In genomic region chr10:70842176-70842838, GRCm38 (mm10) we compare ENCODE assay signal across 22 mouse cellular contexts.
DNase-seq lines count a peak whose midpoint lies in the region; TF ChIP-seq lines count a peak whose summit lies in the region.
"Had no signal": no experiment of that assay in that cellular context is flagged by ENCODE, and none has a peak within 500 bp of the region (broad histone marks: within the 10 kb centered on the region; RNA-seq: fewer than 3 reads in every experiment).

No protein-coding gene starts in this region.

- in situ Hi-C loops in ES-E14 (cut with MboI; ENCODE audit: low sequenced_read_pairs in 2 of 2, unreplicated experiment in 2 of 2): no loop called here

- no peaks in the 10 kb centered on the region for H3K27me3 ChIP-seq in E14TG2a.4 (ENCODE audit: insufficient read depth, low read length)
- no peaks in the 10 kb centered on the region for H3K27me3 ChIP-seq in ES-Bruce4 (ENCODE audit: control insufficient read depth, insufficient read depth, low read length, poor library complexity, severe bottlenecking)
- H3K27me3 ChIP-seq: embryonic facial prominence, embryonic 13.5 days; embryonic facial prominence, embryonic 15.5 days; forebrain, embryonic 12.5 days had no signal

- intact Hi-C loops in heart, postnatal 14 days (cut with DNase I): no loop called here

- TF ChIP-seq CTCF in E14TG2a.4 (conservative IDR thresholded peaks at IDR 0.05; ENCODE audit: low read length) (no peak), ES-Bruce4 (IDR thresholded peaks at IDR 0.05; ENCODE audit: low read depth, low read length) (no peak)

- no peak for TF ChIP-seq POLR2A in ES-Bruce4 (IDR thresholded peaks at IDR 0.05; ENCODE audit: insufficient read depth, low read length)

- peaks cover 47% of the 10 kb centered on the region for H3K4me1 ChIP-seq in E14TG2a.4 (replicated peaks; ENCODE audit: low read depth, low read length)
- H3K4me1 ChIP-seq in ES-Bruce4 (ENCODE audit: control insufficient read depth, insufficient read depth, low read length): peaks cover 2% of the 10 kb centered on the region
- peaks cover 11% of the 10 kb centered on the region in 2 experiments for H3K4me1 ChIP-seq in ES-E14 (ENCODE audit: control insufficient read depth in 2 of 2, insufficient read depth in 2 of 2, low read length in 2 of 2, poor library complexity in 1 of 2)
- H3K4me1 ChIP-seq: embryonic facial prominence, embryonic 13.5 days; embryonic facial prominence, embryonic 15.5 days; forebrain, embryonic 10.5 days; forebrain, embryonic 12.5 days had no signal

- H3K4me3 ChIP-seq in E14TG2a.4 (replicated peaks; ENCODE audit: low read length) (peak overlapping the region; percentile 56), ES-Bruce4 (ENCODE audit: low read depth, low read length) (no peak overlapping the region), ES-E14 (ENCODE audit: insufficient read depth in 1 of 2, low read depth in 1 of 2, low read length in 2 of 2, poor library complexity in 1 of 2, severe bottlenecking in 1 of 2) (peak overlapping the region; percentile 28 to 39; a peak in 2 of 4 replicates)
- H3K4me3 ChIP-seq: embryonic facial prominence, embryonic 13.5 days; embryonic facial prominence, embryonic 15.5 days; erythroblast, embryonic 14.5 days; forebrain, embryonic 10.5 days; forebrain, embryonic 12.5 days had no signal

- DNase-seq in ES-E14 (ENCODE audit: low read depth, low spot score) (no peak), ZHBTc4 (ENCODE audit: low read depth, low spot score) (peak; percentile 86)
- no peak for DNase-seq in heart, adult 9 months (ENCODE audit: low spot score in 2 of 2)
- no peak for DNase-seq in heart, postnatal 14 days
- DNase-seq in testis, postnatal 14 days (ENCODE audit: low spot score): no peak
- DNase-seq: adrenal gland, adult 2 months; adrenal gland, postnatal 10 days; adrenal gland, postnatal 25 days; cerebellum, adult 11 months; cerebellum, adult 18-20 months; cerebellum, adult 8-10 months; cerebellum, adult 9-11 months; cerebellum, postnatal 14 days; cerebellum, postnatal 36 days; embryo, embryonic 11 days had no signal

- peaks cover 30% of the 10 kb centered on the region for H3K36me3 ChIP-seq in E14TG2a.4 (ENCODE audit: insufficient read depth, low read length)
- H3K36me3 ChIP-seq in ES-Bruce4 (ENCODE audit: control insufficient read depth, insufficient read depth, low read length, poor library complexity, severe bottlenecking): no peaks in the 10 kb centered on the region
- H3K36me3 ChIP-seq in ES-E14 (ENCODE audit: control insufficient read depth, insufficient read depth, low read length, poor library complexity, severe bottlenecking): no peaks in the 10 kb centered on the region
- H3K36me3 ChIP-seq: embryonic facial prominence, embryonic 13.5 days; embryonic facial prominence, embryonic 15.5 days; forebrain, embryonic 10.5 days; forebrain, embryonic 12.5 days had no signal

- peaks cover 30% of the 10 kb centered on the region for H3K9me3 ChIP-seq in E14TG2a.4 (ENCODE audit: low read length)
- H3K9me3 ChIP-seq in ES-Bruce4 (replicated peaks; ENCODE audit: control insufficient read depth, insufficient read depth, low read length, poor library complexity, severe bottlenecking): peaks cover 28% of the 10 kb centered on the region
- no peaks in the 10 kb centered on the region for H3K9me3 ChIP-seq in ES-E14 (ENCODE audit: control insufficient read depth, insufficient read depth, low read depth, low read length)
- H3K9me3 ChIP-seq: forebrain, embryonic 12.5 days had no signal

- 0 out of 2 replicates have a peak, but pooled peaks have one; percentile 20 for TF ChIP-seq EP300 in ES-Bruce4 (IDR thresholded peaks at IDR 0.05; ENCODE audit: insufficient read depth, low read depth, low read length)

- H3K27ac ChIP-seq in ES-Bruce4 (ENCODE audit: insufficient read depth, low read length) (peak overlapping the region; percentile 49; the same call in 1 of the 2 replicates), ES-E14 (ENCODE audit: insufficient read depth, low read depth, low read length, poor library complexity, severe bottlenecking) (peak overlapping the region; percentile 99)
- H3K27ac ChIP-seq: embryonic facial prominence, embryonic 13.5 days; embryonic facial prominence, embryonic 15.5 days; forebrain, embryonic 10.5 days; forebrain, embryonic 12.5 days had no signal

- H3K9ac ChIP-seq in ES-Bruce4 (ENCODE audit: low read depth, poor library complexity, severe bottlenecking) (no peak overlapping the region), ES-E14 (ENCODE audit: insufficient read depth, low read depth, low read length, poor library complexity, severe bottlenecking) (peak overlapping the region; percentile 67; the same call in 1 of the 2 replicates)
- H3K9ac ChIP-seq: embryonic facial prominence, embryonic 13.5 days; embryonic facial prominence, embryonic 15.5 days; forebrain, embryonic 12.5 days had no signal

TF ChIP-seq in ES-E14, 5 proteins besides CTCF, POLR2A, EP300 and RAD21:
- TF ChIP-seq CHD2 (IDR thresholded peaks at IDR 0.05; ENCODE audit: low read depth, low read length): no peak; the same call in 1 of the 2 replicates
- TF ChIP-seq ZC3H11A (IDR thresholded peaks at IDR 0.05; ENCODE audit: borderline replicate concordance, low read depth, low read length): no peak
- TF ChIP-seq HCFC1 (IDR thresholded peaks at IDR 0.05; ENCODE audit: borderline replicate concordance, insufficient read depth, low read length): no peak
- TF ChIP-seq ZNF384 (IDR thresholded peaks at IDR 0.05; ENCODE audit: low read depth, low read length): no peak
- no peak for TF ChIP-seq MAFK (IDR thresholded peaks at IDR 0.05; ENCODE audit: insufficient read depth, low read depth, low read length)
